Mouse (Mus musculus) lung, postnatal 10 days (tissue): ENCODE results near the gene Smyd5.

Source experiments
- DNase-seq: peaks from one replicate; pipeline ENCODE4 v3.0.0; 2021

Gene Smyd5

GRCm38 (mm10) chr6:85431842-85432431, at the start of gene Smyd5:
TSS of gene Smyd5 (plus strand) at chr6:85431989.
- DNase-seq, result peak; percentile 93

GRCm38 (mm10) chr6:85382791-85383190, 49.0 kb upstream of the Smyd5 start:
- no peak for DNase-seq

- no peak for DNase-seq
Measured at GRCm38 (mm10) chr6:85388608-85389007, 43.2 kb upstream of the Smyd5 start.

- peak; percentile 78 for DNase-seq
Measured at GRCm38 (mm10) chr6:85391803-85392202, 40.0 kb upstream of the Smyd5 start.

- DNase-seq, result no peak
Measured at GRCm38 (mm10) chr6:85395360-85395759, 36.4 kb upstream of the Smyd5 start.

GRCm38 (mm10) chr6:85397165-85397564, 34.6 kb upstream of the Smyd5 start:
- peak; percentile 56 for DNase-seq

DNA sequence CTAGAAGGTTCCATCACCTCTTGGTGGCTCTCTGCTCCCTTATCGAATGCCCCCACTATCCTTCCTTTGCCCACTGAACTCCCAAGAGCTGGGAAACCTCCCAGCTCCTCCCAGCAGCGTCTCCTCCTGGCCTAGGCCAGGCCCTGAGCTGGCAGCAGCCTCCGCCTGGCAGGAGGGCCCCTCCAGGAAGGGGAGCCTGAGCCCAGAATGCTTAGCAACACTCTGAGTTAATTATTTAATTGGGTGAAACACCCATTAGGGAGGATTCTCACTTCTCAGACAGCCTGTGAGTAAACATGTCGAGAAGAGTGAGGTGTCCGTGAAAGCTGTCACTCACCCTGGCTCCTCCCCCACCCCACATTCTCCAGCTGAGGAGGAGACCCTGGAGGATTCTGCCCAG, 32.1 kb upstream of the Smyd5 start:
- DNase-seq, result no peak

DNA sequence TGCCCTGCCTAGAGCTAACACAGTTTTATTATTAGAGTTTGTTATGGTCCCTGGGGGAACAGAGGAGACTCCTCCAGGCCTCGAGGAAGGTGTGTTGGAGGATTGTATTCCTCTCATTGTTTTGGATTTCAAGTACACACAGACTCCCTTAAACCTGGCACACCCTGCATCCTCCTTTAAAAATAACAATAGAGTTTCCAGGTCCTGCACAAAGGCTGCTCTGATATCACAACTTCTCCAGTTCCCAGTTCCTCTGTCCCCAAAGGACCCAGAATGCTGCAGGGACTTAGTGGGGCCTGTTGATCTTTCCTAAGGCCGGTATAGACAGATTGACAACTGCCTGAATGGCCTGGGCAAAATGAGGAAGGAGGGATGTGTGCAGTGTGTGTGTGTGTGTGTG, 29.2 kb upstream of the Smyd5 start:
- peak; percentile 38 for DNase-seq

GRCm38 (mm10) chr6:85403039-85403438, 28.8 kb upstream of the Smyd5 start:
- DNase-seq, result no peak

DNA sequence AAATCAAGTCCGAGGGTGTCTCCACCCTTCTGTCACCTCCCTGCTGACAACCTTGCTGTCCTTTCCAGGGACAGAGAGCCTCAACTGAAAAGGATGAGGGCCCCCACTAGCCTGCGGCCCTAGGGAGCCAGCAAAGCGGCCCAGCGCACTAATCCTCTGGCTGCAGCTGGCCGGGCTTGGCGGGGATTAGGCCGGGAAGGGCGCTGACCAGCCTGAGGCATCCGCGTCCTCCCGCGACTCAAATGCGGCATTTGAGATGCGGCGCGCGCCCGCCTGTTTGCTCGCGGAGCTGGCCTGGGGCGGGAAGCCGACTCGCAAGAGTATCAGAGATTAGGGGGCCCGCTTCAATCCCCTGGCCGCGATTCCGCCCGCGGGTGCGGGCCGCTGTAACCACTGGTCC, 22.8 kb upstream of the Smyd5 start:
- DNase-seq, result no peak

DNA sequence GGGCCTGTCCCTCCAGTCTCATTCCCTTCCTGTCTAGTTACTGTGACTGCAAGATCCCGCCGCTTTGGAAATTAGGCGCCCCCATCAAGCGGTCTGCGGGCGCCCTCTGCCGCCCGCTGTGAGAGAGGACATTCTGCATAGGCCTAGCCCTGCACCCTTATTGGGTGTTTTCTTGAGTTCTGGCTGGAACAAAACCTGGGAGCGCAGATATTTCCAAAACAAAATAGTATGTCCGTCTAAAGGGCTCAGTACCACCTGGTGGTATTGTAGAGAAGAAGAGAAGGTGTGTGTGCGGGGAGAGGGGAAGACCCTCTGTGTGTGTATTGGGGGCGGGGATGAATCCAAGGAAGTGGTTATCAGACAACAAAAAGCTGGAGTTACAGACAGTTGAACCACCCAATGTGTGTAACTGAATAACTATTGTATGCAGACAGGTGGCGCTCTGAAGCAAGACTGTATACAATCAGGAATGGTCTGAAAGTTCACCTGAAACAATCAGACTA, 21.0 kb upstream of the Smyd5 start:
- DNase-seq, result peak; percentile 78

DNA sequence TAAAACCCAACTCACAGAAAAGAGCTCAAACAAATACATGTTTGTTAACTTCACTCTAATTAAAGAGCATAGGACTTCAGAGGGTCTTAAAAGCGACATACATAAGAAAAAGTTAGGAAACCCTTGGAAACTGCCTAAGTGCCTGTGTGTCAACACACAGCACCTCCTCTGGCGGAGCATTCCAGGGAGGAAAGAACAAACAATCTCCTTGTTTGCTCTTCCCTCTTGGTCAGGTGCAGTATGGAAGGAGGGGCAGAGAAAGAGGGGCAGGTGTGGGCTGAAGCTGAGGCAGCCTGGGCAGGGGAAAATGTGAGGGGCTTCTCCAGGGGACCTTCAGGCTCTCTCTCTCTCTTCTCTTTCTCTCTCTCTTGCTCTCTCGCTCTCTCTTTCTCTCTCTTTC, 16.0 kb upstream of the Smyd5 start:
- DNase-seq, result peak; percentile 40

GRCm38 (mm10) chr6:85419150-85419549, 12.6 kb upstream of the Smyd5 start:
- no peak for DNase-seq

DNA sequence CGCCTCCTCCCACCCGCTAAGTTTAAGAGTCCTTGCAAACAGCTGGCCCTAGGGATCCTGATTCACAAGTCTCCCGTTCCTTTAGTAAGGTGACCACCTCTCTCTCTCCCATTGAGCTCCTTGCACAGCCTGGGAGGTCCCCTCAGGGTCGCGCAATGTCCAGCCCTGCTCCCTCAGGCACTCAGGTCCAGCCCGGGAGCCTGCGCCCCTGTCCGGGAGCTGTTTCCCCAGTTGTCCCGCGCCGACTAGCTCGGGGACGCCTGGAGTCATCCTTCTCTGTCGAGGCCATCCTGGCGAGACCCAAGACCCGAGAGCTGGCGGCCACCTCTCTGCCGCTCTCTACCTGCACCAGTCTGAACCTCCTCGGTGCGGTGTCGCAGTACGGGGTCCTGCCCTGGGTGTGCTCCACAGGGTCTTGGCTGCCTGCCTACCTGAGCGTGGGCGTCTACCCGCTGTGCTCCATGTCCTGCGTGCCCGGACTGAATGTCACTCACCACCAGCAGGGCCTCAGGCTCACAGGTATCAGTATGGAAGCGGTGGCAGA, 7.9 kb upstream of the Smyd5 start, which contains the start of gene Noto:
Noto (plus strand) TSS at position 51 of the 544 bp plus-strand sequence.
- DNase-seq, result no peak

DNA sequence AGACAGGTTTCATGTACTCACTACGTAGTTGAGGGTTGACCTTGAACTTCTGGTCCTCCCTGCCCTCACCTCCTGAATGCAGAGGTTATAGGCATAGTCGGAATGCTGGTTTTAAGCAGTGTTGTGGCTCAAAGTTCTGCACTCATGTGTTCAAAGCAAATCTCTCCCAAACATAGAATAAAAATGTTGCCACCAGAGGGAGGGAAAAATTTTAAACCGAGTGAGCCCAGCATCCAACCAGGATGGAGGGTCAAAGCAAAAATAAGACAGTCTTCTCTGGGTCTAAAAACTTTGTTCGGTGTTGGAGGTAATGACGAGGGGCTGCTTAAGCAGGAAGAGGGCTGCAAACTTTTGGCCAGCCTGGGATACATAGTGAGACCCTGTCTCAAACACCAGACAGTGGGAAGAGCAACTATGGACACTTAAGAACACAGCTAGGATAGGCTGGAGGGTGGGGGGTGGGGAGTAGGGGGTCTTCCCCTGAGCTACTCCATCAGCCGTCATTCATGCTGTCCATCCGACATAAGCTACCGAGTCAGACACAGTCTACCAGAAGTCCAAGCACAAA, 431 bp upstream of the Smyd5 start:
- no peak for DNase-seq

GRCm38 (mm10) chr6:85433865-85434264, 2.1 kb downstream of the Smyd5 start:
- no peak for DNase-seq

DNA sequence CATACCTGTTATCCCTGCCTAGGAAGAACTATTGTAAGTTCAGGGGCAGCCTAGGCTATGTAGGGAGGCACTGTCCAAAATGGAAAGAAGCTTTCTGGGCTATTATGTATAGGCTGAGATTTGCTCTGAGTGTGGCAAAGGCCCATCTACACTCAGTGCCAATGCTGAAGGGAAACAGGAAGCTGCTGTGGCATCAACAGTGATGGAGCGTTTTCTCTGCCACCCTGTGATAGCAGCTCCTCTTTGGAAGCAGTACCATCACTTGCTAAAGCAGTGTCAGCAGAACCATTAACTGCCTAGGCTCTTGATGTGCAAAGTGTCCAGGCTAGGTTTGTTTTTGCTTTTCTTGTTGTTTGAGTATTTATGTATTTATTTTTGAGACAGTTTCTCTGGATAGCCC, 4.4 kb downstream of the Smyd5 start:
- DNase-seq, result no peak

DNA sequence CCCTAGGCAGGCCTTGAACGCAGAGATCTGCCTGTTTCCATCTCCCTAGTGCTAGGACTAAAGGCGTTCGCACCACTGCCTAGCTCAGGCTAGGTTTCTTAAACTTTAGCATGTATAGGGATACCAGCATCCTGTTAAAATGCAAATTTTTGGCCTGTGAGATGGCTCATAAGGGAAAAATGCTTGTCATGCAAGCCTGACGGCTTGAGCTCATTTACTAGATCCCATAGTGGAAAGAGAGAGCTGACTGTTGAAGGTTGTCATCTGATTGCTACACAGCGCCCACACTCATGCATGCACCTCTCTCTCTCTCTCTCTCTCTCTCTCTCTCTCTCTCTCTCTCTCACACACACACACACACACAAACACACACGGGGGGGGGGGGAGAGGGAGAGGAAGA, 4.8 kb downstream of the Smyd5 start:
- DNase-seq, result no peak

- no peak for DNase-seq
Measured at GRCm38 (mm10) chr6:85441142-85441541, 9.4 kb downstream of the Smyd5 start.

DNA sequence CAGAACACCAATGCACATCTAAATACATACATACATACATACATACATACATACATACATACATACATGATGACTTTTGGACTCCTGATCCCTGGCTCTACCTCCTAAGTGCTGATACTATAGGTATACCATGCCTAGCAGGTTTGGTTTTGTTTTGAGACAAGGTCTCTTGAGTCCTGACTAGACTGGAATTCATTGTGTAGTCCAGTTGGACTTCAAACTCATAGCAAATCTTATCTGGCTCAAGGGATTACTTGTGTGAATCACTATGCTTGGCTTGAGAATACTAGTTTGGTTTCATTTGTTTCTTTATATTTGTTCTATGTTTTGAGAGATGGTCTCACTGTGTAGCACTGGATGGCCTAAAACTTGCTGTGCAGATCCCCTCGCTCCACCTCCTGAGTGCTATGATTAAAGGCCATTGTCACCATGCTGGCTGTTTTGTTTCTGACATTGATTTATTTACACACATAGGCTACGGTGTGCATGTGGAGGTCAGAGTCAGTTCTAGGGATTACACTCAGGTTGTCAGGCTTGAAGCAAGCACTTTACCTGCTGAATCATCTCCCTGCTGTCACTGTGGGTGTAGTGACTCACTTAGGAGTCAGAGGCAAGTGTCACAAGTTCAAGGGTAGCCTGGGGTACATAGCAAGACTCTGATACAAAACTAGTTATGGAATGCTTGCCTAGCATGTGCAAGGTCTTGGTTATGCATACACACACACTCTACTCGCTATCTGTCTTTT, 11.9 kb downstream of the Smyd5 start:
- no peak for DNase-seq

DNA sequence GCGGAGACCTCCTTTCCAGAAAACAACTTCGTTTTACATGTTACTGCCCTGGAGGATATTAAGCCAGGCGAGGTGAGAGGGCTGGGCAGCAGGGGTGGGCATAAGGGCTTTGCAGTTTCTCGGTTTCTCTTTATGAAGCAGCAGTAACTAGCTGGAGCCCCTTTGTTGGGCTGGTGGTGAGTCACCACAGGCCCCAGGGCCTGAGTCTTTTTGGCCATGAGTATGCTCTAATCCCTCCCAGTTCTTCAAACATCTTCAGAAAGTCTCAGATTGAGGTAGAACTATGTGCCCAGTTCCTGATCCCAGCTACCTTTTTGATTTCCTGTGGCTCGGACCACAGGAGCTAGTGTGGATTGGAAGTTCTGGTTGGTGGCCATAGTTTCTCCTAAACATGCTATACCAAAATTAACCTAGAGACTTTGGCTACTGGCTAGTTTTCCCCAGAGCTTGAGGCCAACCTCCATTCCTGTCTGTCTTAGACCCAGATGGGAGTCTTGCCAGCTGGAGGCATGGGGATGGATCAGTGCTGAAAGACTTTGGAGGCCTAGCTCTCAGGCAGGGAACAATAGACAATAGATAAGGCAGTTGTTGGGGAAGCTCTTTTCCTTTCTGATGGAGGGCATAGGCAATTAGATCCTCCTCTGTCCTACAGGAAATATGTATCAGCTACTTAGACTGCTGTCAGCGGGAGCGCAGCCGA, 12.6 kb downstream of the Smyd5 start:
- DNase-seq, result no peak

DNA sequence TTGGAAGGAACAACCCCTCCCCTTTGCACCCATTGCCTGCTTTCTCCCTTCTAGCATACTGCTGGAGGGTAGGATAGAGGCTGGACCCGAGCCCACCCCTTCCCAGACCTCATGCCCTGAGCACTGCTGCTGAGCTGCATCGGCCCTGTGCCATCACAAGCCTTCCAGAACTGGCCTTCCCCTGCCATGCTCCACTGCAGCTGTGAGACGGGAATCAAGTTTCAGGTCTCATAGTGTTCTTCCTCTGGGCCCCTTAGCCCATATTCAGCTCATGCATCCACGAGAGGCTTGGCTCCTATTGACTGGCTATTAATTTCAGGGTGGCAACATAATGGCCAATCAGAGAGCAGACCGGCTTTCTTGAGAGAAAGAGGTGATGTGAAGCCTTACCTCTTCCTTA, 13.5 kb downstream of the Smyd5 start:
- no peak for DNase-seq

DNA sequence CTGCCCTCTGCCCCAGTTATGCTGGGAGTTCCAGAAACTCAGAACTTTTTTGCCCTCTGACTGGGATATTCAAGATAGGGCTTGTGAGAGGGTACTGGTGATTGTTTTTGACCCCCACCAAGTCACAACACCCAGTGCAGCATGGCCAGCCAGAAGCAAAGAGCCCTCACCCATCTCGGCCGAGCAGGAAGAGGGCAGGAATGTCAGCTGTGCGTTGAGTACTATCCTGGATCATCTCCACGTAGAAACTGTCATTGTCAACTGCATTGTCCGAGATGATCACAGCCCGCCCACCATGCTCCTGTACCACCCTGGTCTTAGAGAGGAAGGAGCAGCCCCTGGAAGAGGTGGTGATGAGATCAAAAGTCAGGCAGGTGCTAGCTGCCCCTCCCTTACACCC, 15.6 kb downstream of the Smyd5 start:
- DNase-seq, result no peak
